Mouse (Mus musculus) limb, embryonic 10.5 days (tissue): ENCODE results near the gene Tshz3. TPM values are rescaled to one million over a fixed set of nuclear protein-coding genes. Genes with fewer than 3 reads are reported as not detected.

Source experiments
- DNase-seq: peaks from one replicate; pipeline ENCODE4 v3.0.0-alpha.2; 2017; ENCODE audit warnings: low spot score
- H3K27ac ChIP-seq: fragments of 300-500 bp; sonication (generic); 2 replicates; pipeline ENCODE4 v1.5.1; 2016; ENCODE audit warnings: mild to moderate bottlenecking
- H3K27me3 ChIP-seq: fragments of 300-500 bp; sonication (generic); 2 replicates; pipeline ENCODE4 v1.6.1; 2016; ENCODE audit warnings: low read depth, mild to moderate bottlenecking; ENCODE audit not compliant: poor library complexity, severe bottlenecking
- H3K36me3 ChIP-seq: fragments of 300-500 bp; sonication (generic); 2 replicates; pipeline ENCODE4 v1.6.1; 2016; ENCODE audit warnings: mild to moderate bottlenecking, moderate library complexity
- H3K4me1 ChIP-seq: fragments of 300-500 bp; sonication (generic); 2 replicates; pipeline ENCODE4 v1.6.1; 2016
- H3K4me3 ChIP-seq: fragments of 300-500 bp; sonication (generic); 2 replicates; pipeline ENCODE4 v1.5.1; 2016; ENCODE audit warnings: mild to moderate bottlenecking, moderate library complexity
- H3K9me3 ChIP-seq: fragments of 300-500 bp; sonication (generic); replicated peaks from 2 replicates; pipeline ENCODE4 v1.6.1; 2016; ENCODE audit warnings: mild to moderate bottlenecking
- WGBS: fragments of 180-500 bp; shearing (Covaris S2); methylation state at CpG from one replicate; pipeline ENCODE4 v1.1.7; 2016; 5-methylcytosine and 5-hydroxymethylcytosine counted together
- polyA plus RNA-seq: library from polyadenylated mRNA; unstranded; fragments of >200 nt; fragmentation: Nextera tagmentation; extraction: Ambion mirVana; gene quantifications from 2 replicates; pipeline ENCODE4 v1.2.1, GENCODE M21; 2016

Gene Tshz3
- polyA plus RNA-seq, 1 experiment from 2014 or later, result 10.6 TPM

- Histone ChIP-seq H3K36me3 (no peaks in the 10 kb centered on the region), H3K27me3 (no peaks in the 10 kb centered on the region), H3K4me3 (no peak overlapping the region), H3K9me3 (no peaks in the 10 kb centered on the region), H3K4me1 (peaks cover 20% of the 10 kb centered on the region), H3K27ac (no peak overlapping the region)
- no peak for DNase-seq
- WGBS, result 89% methylated on average over 14 of the region's 14 CpGs
Measured at GRCm38 (mm10) chr7:36736303-36737050, 38.6 kb downstream of the Tshz3 start.

- no peak overlapping the region for H3K4me3 ChIP-seq
- H3K9me3 ChIP-seq, result no peaks in the 10 kb centered on the region
- DNase-seq, result no peak
- peaks cover 10% of the 10 kb centered on the region for H3K36me3 ChIP-seq
- no peaks in the 10 kb centered on the region for H3K4me1 ChIP-seq
- no peaks in the 10 kb centered on the region for H3K27me3 ChIP-seq
- 89% methylated on average over 2 of the region's 2 CpGs for WGBS
- H3K27ac ChIP-seq, result no peak overlapping the region
Measured at GRCm38 (mm10) chr7:36751480-36751879, 53.6 kb downstream of the Tshz3 start.

- WGBS, result 89% methylated on average over 8 of the region's 8 CpGs
- H3K27me3 ChIP-seq, result no peaks in the 10 kb centered on the region
- DNase-seq, result no peak
- no peaks in the 10 kb centered on the region for H3K9me3 ChIP-seq
- H3K36me3 ChIP-seq, result peaks cover 34% of the 10 kb centered on the region
- H3K4me3 ChIP-seq, result no peak overlapping the region
- H3K27ac ChIP-seq, result no peak overlapping the region
- no peaks in the 10 kb centered on the region for H3K4me1 ChIP-seq
Measured at GRCm38 (mm10) chr7:36767501-36768092, 69.7 kb downstream of the Tshz3 start.

- 90% methylated on average over 7 of the region's 7 CpGs for WGBS
- DNase-seq, result no peak
- H3K4me3 ChIP-seq, result no peak overlapping the region
- H3K4me1 ChIP-seq, result peaks cover 14% of the 10 kb centered on the region; the same call in 1 of the 2 replicates
- no peaks in the 10 kb centered on the region for H3K27me3 ChIP-seq
- H3K27ac ChIP-seq, result no peak overlapping the region
- no peaks in the 10 kb centered on the region for H3K9me3 ChIP-seq
- peaks cover 34% of the 10 kb centered on the region for H3K36me3 ChIP-seq
Measured at GRCm38 (mm10) chr7:36773086-36773485, 75.2 kb downstream of the Tshz3 start.

DNA sequence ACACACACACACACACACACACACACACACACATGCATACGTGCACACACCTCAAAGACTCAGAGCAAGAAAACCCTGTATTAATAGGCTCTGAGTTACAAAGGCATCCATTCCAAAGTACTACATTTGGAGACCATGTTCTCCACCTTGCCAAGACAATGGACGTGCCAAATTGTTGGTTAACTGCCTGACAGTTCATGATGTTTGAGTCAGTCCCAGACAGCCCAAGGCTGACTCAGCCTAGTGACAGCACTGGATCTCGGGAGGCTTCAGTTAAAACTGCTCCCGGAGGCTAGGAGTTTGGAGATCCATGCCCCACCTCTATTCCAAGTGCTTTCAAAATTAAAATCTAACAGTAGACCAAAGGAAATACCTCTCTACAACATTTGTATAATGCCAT, 79.0 kb downstream of the Tshz3 start:
- Histone ChIP-seq H3K36me3 (no peaks in the 10 kb centered on the region), H3K27ac (no peak overlapping the region), H3K4me1 (peaks cover 14% of the 10 kb centered on the region; the same call in 1 of the 2 replicates), H3K9me3 (no peaks in the 10 kb centered on the region), H3K4me3 (no peak overlapping the region), H3K27me3 (no peaks in the 10 kb centered on the region)
- DNase-seq, result no peak
- WGBS, result 88% methylated on average over 4 of the region's 4 CpGs

- Histone ChIP-seq H3K9me3 (no peaks in the 10 kb centered on the region), H3K36me3 (no peaks in the 10 kb centered on the region), H3K4me3 (no peak overlapping the region), H3K27me3 (no peaks in the 10 kb centered on the region), H3K4me1 (peaks cover 10% of the 10 kb centered on the region; the same call in 1 of the 2 replicates), H3K27ac (no peak overlapping the region)
- DNase-seq, result no peak
- 93% methylated on average over 11 of the region's 11 CpGs for WGBS
Measured at GRCm38 (mm10) chr7:36778456-36778855, 80.5 kb downstream of the Tshz3 start.

DNA sequence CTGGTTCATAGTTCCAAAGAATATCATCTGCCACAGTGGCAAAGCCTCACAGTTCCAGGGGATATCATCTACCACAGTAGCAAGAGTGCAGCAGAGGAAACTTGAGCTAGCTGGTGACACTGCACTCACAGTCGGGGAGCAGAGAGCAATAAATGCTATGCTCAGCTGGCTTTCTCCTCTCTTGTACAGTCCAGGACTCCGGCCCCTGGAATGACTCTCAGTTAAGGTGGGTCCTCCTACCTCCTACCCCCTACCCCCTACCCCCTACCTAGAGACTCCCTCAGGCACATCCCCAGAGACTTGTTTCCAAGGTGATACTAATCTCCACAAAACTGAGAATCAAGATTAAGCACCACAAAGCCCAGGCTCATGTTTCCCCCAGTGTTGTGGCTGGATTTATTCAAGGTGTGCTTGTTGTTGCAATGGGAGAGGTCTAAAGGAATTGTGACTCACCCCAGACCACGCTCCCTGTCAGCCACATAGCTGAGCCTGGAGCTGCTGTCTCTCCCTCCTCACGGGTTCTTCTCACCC, 86.4 kb downstream of the Tshz3 start:
- 66% methylated on average over 4 of the region's 4 CpGs for WGBS
- Histone ChIP-seq H3K27ac (no peak overlapping the region), H3K4me3 (no peak overlapping the region), H3K4me1 (peaks cover 16% of the 10 kb centered on the region), H3K27me3 (no peaks in the 10 kb centered on the region), H3K36me3 (no peaks in the 10 kb centered on the region), H3K9me3 (no peaks in the 10 kb centered on the region)
- DNase-seq, result no peak

GRCm38 (mm10) chr7:36786713-36787421, 88.9 kb downstream of the Tshz3 start:
- Histone ChIP-seq H3K4me3 (no peak overlapping the region), H3K4me1 (peaks cover 16% of the 10 kb centered on the region), H3K9me3 (no peaks in the 10 kb centered on the region), H3K36me3 (no peaks in the 10 kb centered on the region), H3K27me3 (no peaks in the 10 kb centered on the region), H3K27ac (no peak overlapping the region)
- 73% methylated on average over 10 of the region's 10 CpGs for WGBS
- no peak for DNase-seq

DNA sequence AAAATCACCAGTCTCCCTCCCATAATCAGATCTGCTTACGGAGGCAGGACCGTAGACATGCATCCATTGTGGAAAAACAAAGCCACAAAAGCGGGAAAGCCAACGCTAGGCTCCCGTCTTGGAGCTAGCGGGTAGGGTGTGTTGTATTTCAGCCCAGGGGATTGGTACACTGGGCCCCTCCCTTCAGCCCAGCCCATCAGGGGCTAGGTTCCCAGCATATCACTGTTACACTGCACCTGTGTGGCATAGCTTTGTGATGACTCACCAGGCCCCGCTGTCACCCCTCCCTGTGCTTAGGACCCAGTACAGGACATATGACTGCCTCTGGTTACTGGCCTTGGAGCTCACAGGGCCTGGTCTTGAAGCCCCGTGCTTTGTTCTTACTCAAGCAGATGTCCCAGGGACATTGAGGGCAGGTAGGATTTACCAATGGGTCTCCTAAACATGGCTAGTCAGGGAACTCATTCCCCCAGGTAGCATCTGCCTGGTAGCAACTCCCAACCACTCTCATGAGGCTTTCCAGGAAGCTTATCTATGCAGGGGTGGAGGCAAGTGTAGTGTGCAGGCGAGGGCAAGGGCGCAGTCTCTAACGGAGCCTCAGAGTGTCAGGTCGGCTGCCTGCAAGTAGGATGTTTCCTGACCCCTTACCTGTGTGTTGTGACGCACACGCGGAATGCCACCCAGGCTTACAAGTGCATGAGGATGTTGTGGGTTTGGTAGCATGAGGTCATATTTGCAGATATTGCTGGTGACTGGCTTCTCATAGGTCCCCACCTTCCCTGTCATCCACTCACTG, 98.7 kb downstream of the Tshz3 start:
- WGBS, result 93% methylated on average over 15 of the region's 15 CpGs
- DNase-seq, result no peak
- Histone ChIP-seq H3K4me1 (peaks cover 4% of the 10 kb centered on the region), H3K36me3 (no peaks in the 10 kb centered on the region), H3K27me3 (no peaks in the 10 kb centered on the region), H3K9me3 (no peaks in the 10 kb centered on the region), H3K27ac (no peak overlapping the region), H3K4me3 (no peak overlapping the region)
